Comparison of ENCODE assay signal across 9 mouse cellular contexts in the genomic region with DNA sequence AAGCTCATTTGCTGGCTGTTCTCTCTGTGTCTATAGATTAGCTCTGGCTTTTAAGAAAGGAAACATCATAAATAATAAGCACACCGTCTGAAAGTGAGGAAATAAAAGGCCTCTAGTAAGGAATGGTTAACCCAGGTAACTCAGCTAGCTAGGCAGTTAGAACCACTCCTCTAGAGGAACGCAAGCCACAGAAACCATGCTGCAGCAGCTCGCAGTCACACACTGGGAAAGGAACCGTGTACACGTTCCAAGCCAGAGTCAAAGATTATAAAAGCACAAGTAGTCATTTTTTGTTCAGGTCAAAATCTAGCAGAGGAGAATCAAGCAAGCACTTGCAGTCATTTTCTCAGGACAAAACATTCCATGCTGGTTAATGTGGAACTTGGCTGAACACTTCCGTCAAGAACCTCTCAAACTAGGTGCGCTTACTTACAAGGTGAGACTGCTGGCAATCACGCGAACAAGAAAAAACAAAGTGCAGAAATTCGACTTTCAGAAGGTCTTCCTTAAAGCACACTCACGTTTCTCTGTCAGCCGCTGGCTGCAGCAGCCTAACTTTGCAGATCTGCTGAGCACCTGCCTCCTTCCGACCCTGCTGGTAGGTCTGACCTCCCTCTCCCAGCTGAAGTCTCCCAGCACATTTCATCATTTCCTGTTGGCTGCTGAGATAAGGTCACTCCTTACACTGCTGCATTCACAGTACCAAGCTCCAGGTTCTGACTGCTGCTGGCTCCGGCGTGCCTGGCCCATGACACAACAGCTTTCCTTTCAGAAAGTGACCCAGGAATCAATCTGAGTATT. TPM values are rescaled to one million over a fixed set of nuclear protein-coding genes. Genes with fewer than 3 reads are reported as not detected.
DNase-seq lines count a peak whose midpoint lies in the region; ATAC-seq lines count a peak whose summit lies in the region.
"Had no signal": no experiment of that assay in that cellular context is flagged by ENCODE, and none has a peak within 500 bp of the region (broad histone marks: within the 10 kb centered on the region; RNA-seq: fewer than 3 reads in every experiment).

No protein-coding gene starts in this region.

- WGBS in forebrain, embryonic 10.5 days: 78% methylated on average over 15 of the region's 15 CpGs

- H3K4me1 ChIP-seq in forebrain, embryonic 10.5 days: peaks cover 17% of the 10 kb centered on the region

- peak; percentile 82 for DNase-seq in adrenal gland, adult 2 months
- DNase-seq in kidney, adult 9 months: peak; percentile 91
- DNase-seq in lung, postnatal 10 days: peak; percentile 53
- DNase-seq in thymus, postnatal 25 days: peak; percentile 21
- DNase-seq in forebrain, embryonic 10.5 days (ENCODE audit: extremely low spot score, low spot score): no peak
- no peak for DNase-seq in frontal cortex, adult 2 months (ENCODE audit: extremely low spot score in 1 of 2, low spot score in 1 of 2)

- no peaks in the 10 kb centered on the region for H3K9me3 ChIP-seq in forebrain, embryonic 10.5 days
- H3K9me3 ChIP-seq: hindbrain, embryonic 15.5 days had no signal

- no peak overlapping the region for H3K4me3 ChIP-seq in forebrain, embryonic 10.5 days
- H3K4me3 ChIP-seq: hindbrain, embryonic 15.5 days had no signal

- no peak overlapping the region for H3K27ac ChIP-seq in forebrain, embryonic 10.5 days
- H3K27ac ChIP-seq: hindbrain, embryonic 15.5 days had no signal

- no peaks in the 10 kb centered on the region for H3K27me3 ChIP-seq in forebrain, embryonic 10.5 days (ENCODE audit: poor library complexity, severe bottlenecking)
- H3K27me3 ChIP-seq: hindbrain, embryonic 15.5 days had no signal

- peak; percentile 49 for ATAC-seq in CD4-positive, CD25-positive, alpha-beta regulatory T cell, adult 4 months
- peak; percentile 74 for ATAC-seq in granulocyte monocyte progenitor cell, adult 5-6 weeks (replicated peaks; ENCODE audit: poor library complexity, severe bottlenecking)

- H3K36me3 ChIP-seq in forebrain, embryonic 10.5 days (replicated peaks): no peaks in the 10 kb centered on the region
- H3K36me3 ChIP-seq: hindbrain, embryonic 15.5 days had no signal

RNA-seq across cellular contexts. Expression of gene Pacsin2, which starts 32.0 kb away (rescaled TPM):
- 10 to 100 TPM; 18.3 to 26.6 TPM for polyA plus RNA-seq in CD4-positive, CD25-positive, alpha-beta regulatory T cell, adult 4 months (2017; shearing (Covaris generic))
- total RNA-seq in adrenal gland, adult 2 months (2021): 100 to 1,000 TPM in 1 of 2 experiments, 10 to 100 TPM in 1; 76.7 to 111 TPM
- 25.3 and 28.9 TPM in 2 replicates for polyA plus RNA-seq in adrenal gland, adult 2 months (2012; rRNA removed)
- 43.3 and 56.8 TPM in 2 replicates for total RNA-seq in granulocyte monocyte progenitor cell, adult 5-6 weeks (2014; fragmentation: Nextera tagmentation)
- total RNA-seq in granulocyte monocyte progenitor cell, adult 5-6 weeks (2017): 65.2 and 91.1 TPM in 2 replicates
- polyA plus RNA-seq in forebrain, embryonic 10.5 days (2016; fragmentation: Nextera tagmentation; extraction: Ambion mirVana): 55.4 and 57.8 TPM in 2 replicates
- polyA plus RNA-seq in frontal cortex, adult 2 months (2012; rRNA removed): 231 and 243 TPM in 2 replicates

Comparison
In these comparisons a context has a peak if more than half of its experiments do, and no peak if none do; other contexts are left out.
1. DNase-seq: peak in adrenal gland, adult 2 months (single experiment), kidney, adult 9 months (single experiment), lung, postnatal 10 days (single experiment) and thymus, postnatal 25 days (single experiment); none in forebrain, embryonic 10.5 days (single experiment) and frontal cortex, adult 2 months (0 of 2).